Mouse (Mus musculus) thymus, postnatal 0 days (tissue): ENCODE measurements around the gene Ahsg. TPM values are rescaled to one million over a fixed set of nuclear protein-coding genes. Genes with fewer than 3 reads are reported as not detected.
"Not testable (repeated sequence)": the region's sequence is repeated elsewhere in the genome, so short reads cannot be mapped to it uniquely, and the experiment has no call there.

ENCODE experiments used
- DNase-seq: peaks from one replicate; pipeline ENCODE4 v3.0.0-alpha.2; 2015; ENCODE audit warnings: low spot score
- polyA plus RNA-seq: library from polyadenylated mRNA; unstranded; fragments of >200 nt; fragmentation: Nextera tagmentation; extraction: Ambion mirVana; gene quantifications from 2 replicates; pipeline ENCODE4 v1.2.1, GENCODE M21; 2015

Ahsg gene
- polyA plus RNA-seq, 1 experiment from 2014 or later = not detected

- DNase-seq = no peak
These were observed 48.1 kb downstream of the Ahsg start for GRCm38 (mm10) chr16:22939120-22939695.

- not testable (repeated sequence) for DNase-seq
These were observed 50.9 kb downstream of the Ahsg start for GRCm38 (mm10) chr16:22941825-22942476.

GRCm38 (mm10) chr16:22947371-22947770, 56.3 kb downstream of the Ahsg start:
- DNase-seq = no peak

Other genes starting within 250 kb of the Ahsg start
- 4.0 and 5.6 TPM in 2 replicates for gene Dgkg, start 234.1 kb upstream of the Ahsg start, polyA plus RNA-seq
- 0.38 TPM in 1 of 2 replicates, not detected in the other for gene Crygs, start 79.7 kb upstream of the Ahsg start, polyA plus RNA-seq
- 21.1 and 21.8 TPM in 2 replicates for gene Tbccd1, start 33.6 kb upstream of the Ahsg start, polyA plus RNA-seq
- 93.9 and 101 TPM in 2 replicates for gene Dnajb11, start 33.4 kb upstream of the Ahsg start, polyA plus RNA-seq
- 1.4 and 1.5 TPM in 2 replicates for gene Fetub, start 27.1 kb downstream of the Ahsg start, polyA plus RNA-seq
- not detected in 2 replicates for gene Hrg, start 59.8 kb downstream of the Ahsg start, polyA plus RNA-seq
- gene Kng2, start 138.2 kb downstream of the Ahsg start, polyA plus RNA-seq = 0.35 and 0.55 TPM in 2 replicates
- 0.17 and 0.76 TPM in 2 replicates for gene Kng1, start 166.6 kb downstream of the Ahsg start, polyA plus RNA-seq
- 142 and 150 TPM in 2 replicates for gene Eif4a2, start 216.2 kb downstream of the Ahsg start, polyA plus RNA-seq
- gene Rfc4, start 236.5 kb downstream of the Ahsg start, polyA plus RNA-seq = 158 and 177 TPM in 2 replicates